Mouse (Mus musculus) cerebellum, adult 2 months (tissue): ENCODE measurements at regions not wholly inside any gene's neighbourhood (a gene's known extent, or its start where the extent isn't known, plus 50 kb on each side); places are given as distances from the start of the nearest gene placed in this dataset.

Experiments
- CTCF ChIP-seq: fragments of 200-500 bp; IDR thresholded peaks from 2 replicates; pipeline ENCODE4 v1.5.1; 2011; ENCODE audit warnings: low read depth, mild to moderate bottlenecking, control low read depth, low read length, moderate library complexity, borderline replicate concordance; ENCODE audit not compliant: insufficient read depth
- POLR2A ChIP-seq: fragments of 200-500 bp; IDR thresholded peaks from 2 replicates; pipeline ENCODE4 v1.6.1; 2011; ENCODE audit warnings: low read length, control low read depth, borderline replicate concordance; ENCODE audit not compliant: insufficient read depth

DNA sequence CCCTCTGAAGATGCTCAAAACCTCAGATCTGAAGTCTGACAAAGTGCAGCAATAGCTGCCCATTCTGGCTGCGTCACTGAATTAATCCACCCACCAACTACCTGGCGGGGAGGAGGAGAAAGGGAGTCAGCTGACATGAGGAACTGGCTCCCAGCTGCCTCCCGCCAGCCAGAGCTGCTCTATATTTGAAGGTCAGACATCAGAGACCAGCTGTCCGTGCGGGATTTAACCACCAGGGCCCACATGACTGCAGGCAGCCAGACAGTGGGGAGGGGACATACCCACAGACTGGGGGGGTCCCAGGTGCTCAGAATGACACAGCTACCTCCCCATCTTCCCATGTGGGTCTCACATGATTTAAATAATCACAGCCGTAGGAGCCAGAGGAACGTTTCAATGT lies 94.8 kb upstream of the Aldh1b1 start:
- TF ChIP-seq CTCF (no peak), POLR2A (no peak)
